Mouse (Mus musculus): Measurements from ENCODE around the gene Orc1.

Orc1 gene

GRCm38 (mm10) chr4:108578840-108579742 lies at the start of gene Orc1, which contains the start of gene Prpf38a:
TSS of gene Orc1 (plus strand) at chr4:108579423.
TSS of gene Prpf38a (minus strand) at chr4:108579336.
- peak; percentile 97 for DNase-seq

- DNase-seq = no peak
Measured at GRCm38 (mm10) chr4:108539701-108540100, 39.5 kb upstream of the Orc1 start.

GRCm38 (mm10) chr4:108565026-108565425 lies 14.2 kb upstream of the Orc1 start:
- DNase-seq = no peak

- no peak for DNase-seq
Measured at GRCm38 (mm10) chr4:108572644-108573043, 6.6 kb upstream of the Orc1 start.

- DNase-seq = no peak
Measured at GRCm38 (mm10) chr4:108579743-108580411, 654 bp downstream of the Orc1 start.

- no peak for DNase-seq
Measured at GRCm38 (mm10) chr4:108593376-108593775, 14.2 kb downstream of the Orc1 start.

GRCm38 (mm10) chr4:108595785-108596184 lies 16.6 kb downstream of the Orc1 start:
- DNase-seq = no peak

- DNase-seq = no peak
Measured at GRCm38 (mm10) chr4:108598306-108598705, 19.1 kb downstream of the Orc1 start.

- DNase-seq = no peak
Measured at GRCm38 (mm10) chr4:108601870-108602269, 22.6 kb downstream of the Orc1 start.

- DNase-seq = no peak
Measured at GRCm38 (mm10) chr4:108608651-108609050, 29.4 kb downstream of the Orc1 start.

- no peak for DNase-seq
Measured at GRCm38 (mm10) chr4:108610935-108611334, 31.7 kb downstream of the Orc1 start.

GRCm38 (mm10) chr4:108618586-108618985 lies 39.4 kb downstream of the Orc1 start:
- DNase-seq = no peak

GRCm38 (mm10) chr4:108619165-108619564 lies 39.9 kb downstream of the Orc1 start:
- peak in 1 of 2 experiments; percentile 20 for DNase-seq

- peak; percentile 94 to 96 for DNase-seq
Measured at GRCm38 (mm10) chr4:108619587-108620341, 40.5 kb downstream of the Orc1 start, which contains the start of gene Cc2d1b. TSS of gene Cc2d1b (plus strand) at chr4:108619940.

GRCm38 (mm10) chr4:108620536-108620935 lies 41.3 kb downstream of the Orc1 start:
- no peak for DNase-seq

- DNase-seq = no peak
Measured at GRCm38 (mm10) chr4:108621504-108621903, 42.3 kb downstream of the Orc1 start.

- no peak for DNase-seq
Measured at GRCm38 (mm10) chr4:108627066-108627465, 47.8 kb downstream of the Orc1 start.

- no peak for DNase-seq
Measured at GRCm38 (mm10) chr4:108629363-108629880, 50.2 kb downstream of the Orc1 start.

- DNase-seq = no peak
Measured at GRCm38 (mm10) chr4:108630096-108630495, 50.9 kb downstream of the Orc1 start.

GRCm38 (mm10) chr4:108631616-108632015 lies 52.4 kb downstream of the Orc1 start:
- no peak for DNase-seq

GRCm38 (mm10) chr4:108633703-108634102 lies 54.5 kb downstream of the Orc1 start:
- DNase-seq = no peak

GRCm38 (mm10) chr4:108634696-108635095 lies 55.5 kb downstream of the Orc1 start:
- no peak for DNase-seq

GRCm38 (mm10) chr4:108635101-108635500 lies 55.9 kb downstream of the Orc1 start:
- DNase-seq = no peak
